Mouse (Mus musculus) cerebellum, postnatal 10 days (tissue): ENCODE measurements around the gene Msantd3.

Experiments
- DNase-seq, 2 experiments: peaks; one replicate each; pipeline ENCODE4 v3.0.0; 2021; ENCODE audit warnings: mixed read lengths in 2 of 2

Gene Msantd3

GRCm38 (mm10) chr4:48539841-48540575 is at the start of gene Msantd3:
TSS of gene Msantd3 (plus strand) at chr4:48539935.
- peak; percentile 78 to 81 for DNase-seq

- peak in 1 of 2 experiments; percentile 4 for DNase-seq
Observed at GRCm38 (mm10) chr4:48491290-48491743, 48.4 kb upstream of the Msantd3 start.

DNA sequence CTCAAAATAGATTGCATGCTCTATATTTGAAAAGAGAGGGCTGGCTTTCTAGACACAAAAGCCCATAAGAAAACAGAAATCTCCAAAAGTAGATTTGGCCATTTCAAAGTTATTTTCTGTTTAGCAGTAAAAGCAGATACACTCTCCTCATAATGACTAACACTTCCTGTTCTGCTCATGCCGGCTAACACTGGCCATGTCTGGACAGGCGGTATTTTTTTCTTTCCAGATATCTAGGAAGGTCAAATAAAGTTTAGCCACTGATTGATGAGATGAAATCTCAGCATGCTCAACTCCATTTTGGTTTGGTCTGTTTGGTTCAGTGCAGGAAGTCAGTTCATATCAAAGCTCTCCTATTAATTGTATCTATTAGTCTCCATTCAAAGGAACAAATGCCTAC is 47.2 kb upstream of the Msantd3 start:
- DNase-seq, result no peak

DNA sequence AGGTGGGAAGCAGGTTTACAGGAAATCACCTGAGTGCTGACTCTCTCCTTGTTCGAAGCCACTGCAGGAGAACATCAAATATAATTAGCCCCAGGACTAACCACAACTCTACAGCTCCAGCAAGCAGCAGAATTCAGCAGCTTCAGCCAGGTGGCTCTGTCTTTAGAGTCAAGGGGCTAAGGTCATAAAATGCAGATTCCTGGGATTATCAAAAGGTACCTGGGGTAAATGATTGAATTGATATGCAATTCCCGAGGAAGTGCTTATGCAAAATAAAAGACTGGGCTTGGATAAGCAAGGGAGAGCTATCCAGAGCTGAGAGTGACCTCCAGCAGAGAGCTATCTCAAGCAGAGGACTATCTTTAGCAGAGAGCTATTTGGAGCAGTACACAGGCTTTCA is 28.9 kb upstream of the Msantd3 start:
- no peak for DNase-seq

GRCm38 (mm10) chr4:48529559-48529958 is 10.2 kb upstream of the Msantd3 start:
- no peak for DNase-seq

- no peak for DNase-seq
Observed at GRCm38 (mm10) chr4:48531804-48532601, 7.7 kb upstream of the Msantd3 start.

DNA sequence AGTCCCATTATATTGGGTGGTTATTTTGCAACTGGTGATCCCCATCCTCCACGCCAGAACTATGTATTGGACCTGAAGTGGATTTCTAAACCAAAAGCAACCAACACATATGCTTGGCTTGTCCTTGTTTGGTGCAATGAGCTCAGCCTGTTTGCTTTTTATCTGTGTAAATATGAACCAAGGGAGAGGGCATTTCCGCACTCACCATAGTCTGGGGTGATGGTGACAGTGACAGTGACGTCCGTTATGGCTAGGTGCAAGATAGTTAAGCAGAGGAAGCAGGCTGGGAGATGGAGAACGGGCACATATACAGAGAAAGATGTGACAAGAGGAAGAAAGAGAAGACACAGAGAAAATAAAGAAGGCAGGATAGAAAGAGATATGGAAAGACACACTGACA is 3.5 kb upstream of the Msantd3 start:
- DNase-seq, result no peak

- no peak for DNase-seq
Observed at GRCm38 (mm10) chr4:48537024-48537423, 2.7 kb upstream of the Msantd3 start.

GRCm38 (mm10) chr4:48538581-48538980 is 1.2 kb upstream of the Msantd3 start:
- DNase-seq, result no peak

DNA sequence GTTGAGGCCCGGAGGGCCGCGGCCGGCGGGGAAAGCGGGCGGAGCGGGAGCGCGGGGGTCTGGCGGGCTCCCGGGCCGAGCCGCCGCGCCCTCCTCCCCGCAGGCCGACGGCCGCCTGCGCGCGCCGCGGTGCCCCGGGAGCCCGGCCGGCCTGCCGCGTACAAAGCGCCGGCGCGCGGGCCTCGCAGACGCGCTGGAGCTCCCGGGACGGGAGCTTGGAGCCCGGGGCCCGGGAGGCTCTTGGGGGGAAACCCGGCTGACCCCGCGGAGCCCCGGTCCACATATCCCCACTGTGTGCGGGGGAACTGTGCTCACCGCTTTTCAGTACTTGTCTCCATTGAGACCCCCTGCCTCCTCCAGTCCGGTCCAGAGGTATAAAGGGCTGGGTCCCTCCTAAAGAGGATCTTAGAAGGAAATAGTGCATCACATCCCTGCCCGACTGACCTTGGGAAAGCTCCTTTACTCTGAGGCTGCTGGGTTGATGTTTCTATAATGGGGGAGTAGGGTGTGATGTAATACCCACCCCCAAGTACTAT is 909 bp downstream of the Msantd3 start:
- DNase-seq, result peak; percentile 68 to 70

DNA sequence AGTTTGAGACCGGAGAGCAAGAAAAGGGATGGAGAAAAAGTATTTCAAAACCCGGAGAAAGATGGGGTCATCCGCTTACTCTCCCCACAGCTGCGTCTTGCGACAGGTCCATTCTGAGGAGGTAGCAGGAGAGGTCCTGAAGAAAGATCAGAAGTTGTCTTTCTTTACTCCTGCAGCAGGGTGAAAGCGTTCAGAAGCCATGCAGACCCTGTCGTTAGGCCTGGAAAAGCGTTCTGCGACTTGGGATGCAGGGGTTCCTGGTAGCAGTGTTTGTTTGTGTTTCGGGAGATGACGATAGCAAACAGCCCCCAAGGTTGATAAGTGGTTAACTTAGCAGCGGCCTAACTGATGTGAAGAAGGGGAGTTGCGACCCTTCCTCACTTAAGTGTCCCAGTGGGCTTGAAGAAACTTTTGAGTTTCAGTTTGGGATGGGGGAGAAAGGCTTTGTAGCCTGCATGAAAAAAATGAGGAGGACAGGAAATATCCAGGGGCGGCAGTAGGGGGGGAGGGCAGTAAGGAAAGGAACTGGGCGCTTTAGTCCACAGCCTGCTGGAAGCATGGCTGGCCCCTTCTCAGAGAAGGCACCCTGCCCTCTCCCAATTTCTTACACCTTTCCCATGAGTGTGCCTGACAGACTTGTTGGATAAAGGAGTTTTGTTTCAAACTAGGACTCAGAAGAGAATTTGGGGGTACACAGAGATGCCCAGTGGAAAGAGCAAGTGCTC is 2.0 kb downstream of the Msantd3 start:
- DNase-seq, result peak in 1 of 2 experiments; percentile 21

DNA sequence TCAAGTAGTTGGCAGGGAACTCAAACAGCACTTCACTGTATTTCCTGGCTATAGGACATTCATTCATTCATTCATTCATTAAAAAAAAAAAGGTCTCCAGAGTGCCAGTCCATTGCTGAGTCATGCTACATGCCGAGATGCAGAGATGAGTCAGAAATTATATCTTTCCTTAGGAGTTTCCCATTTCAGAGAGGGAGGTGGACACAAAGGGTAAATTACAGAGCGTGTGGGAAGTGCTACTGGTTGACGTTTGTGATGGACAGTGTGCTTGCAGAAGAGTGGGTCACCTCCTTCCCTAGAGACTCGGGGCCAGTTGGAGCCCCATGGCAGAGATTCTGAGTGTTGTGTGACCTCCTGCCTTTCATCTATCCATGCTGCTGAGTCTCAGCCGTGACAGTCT is 2.6 kb downstream of the Msantd3 start:
- DNase-seq, result peak in 1 of 2 experiments; percentile 19

DNA sequence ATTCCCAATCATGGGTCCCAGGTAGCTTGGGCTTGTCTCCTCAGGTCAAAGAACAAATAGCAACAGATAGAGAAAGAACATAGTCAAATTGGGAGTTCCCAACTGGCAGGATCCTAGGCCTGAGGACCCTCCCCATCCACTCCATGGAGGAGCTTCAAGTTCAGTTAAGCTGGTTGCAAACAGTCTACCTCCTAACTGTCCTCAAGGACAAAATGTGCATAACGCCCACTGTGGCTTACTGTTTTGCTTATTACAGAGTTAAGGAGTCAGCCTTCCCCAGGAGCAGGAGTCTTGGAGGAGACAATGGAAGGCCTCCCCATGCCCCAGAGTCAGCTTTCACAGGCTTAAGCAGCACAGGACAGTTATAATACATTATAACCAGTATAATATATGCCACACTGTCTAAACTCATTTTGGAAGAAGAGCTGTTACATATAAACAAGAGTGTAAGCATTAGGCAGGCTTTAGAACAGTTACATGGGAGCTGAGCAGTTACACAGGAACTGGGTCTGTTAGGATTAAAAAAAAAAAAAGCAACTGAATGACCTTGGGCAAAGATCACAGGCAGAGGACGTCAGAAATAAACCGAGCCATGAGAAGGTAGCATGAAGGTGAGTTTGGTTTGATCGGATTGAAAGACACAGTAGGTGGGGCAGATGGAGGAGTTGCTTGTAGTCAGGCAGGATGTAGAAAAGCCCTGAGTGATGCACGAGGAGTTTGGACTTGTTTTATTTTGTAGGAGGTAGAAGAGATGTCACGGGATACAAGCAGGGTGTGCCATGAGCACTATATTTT is 3.5 kb downstream of the Msantd3 start:
- DNase-seq, result no peak

DNA sequence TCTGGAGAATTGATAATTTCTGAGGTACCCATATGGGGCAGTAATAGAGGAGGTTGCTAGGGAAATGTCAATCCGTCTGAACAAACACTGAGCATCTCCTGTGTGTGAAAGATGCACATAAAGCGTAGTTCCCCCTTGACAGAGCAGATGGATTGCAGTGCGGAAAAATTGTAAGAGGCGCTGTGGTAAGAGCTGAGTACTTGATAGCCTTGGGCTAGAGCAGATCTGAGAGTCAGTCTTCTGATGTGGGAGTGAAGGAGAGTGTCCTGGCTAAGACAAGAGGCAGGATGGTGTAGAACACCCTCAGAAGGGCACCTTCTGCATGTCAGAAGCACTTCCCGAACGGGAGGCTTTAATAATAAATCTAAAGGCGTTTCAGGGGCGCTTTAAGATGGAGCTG is 4.4 kb downstream of the Msantd3 start:
- DNase-seq, result no peak

GRCm38 (mm10) chr4:48545966-48546365 is 6.2 kb downstream of the Msantd3 start:
- peak in 1 of 2 experiments; percentile 33 for DNase-seq

DNA sequence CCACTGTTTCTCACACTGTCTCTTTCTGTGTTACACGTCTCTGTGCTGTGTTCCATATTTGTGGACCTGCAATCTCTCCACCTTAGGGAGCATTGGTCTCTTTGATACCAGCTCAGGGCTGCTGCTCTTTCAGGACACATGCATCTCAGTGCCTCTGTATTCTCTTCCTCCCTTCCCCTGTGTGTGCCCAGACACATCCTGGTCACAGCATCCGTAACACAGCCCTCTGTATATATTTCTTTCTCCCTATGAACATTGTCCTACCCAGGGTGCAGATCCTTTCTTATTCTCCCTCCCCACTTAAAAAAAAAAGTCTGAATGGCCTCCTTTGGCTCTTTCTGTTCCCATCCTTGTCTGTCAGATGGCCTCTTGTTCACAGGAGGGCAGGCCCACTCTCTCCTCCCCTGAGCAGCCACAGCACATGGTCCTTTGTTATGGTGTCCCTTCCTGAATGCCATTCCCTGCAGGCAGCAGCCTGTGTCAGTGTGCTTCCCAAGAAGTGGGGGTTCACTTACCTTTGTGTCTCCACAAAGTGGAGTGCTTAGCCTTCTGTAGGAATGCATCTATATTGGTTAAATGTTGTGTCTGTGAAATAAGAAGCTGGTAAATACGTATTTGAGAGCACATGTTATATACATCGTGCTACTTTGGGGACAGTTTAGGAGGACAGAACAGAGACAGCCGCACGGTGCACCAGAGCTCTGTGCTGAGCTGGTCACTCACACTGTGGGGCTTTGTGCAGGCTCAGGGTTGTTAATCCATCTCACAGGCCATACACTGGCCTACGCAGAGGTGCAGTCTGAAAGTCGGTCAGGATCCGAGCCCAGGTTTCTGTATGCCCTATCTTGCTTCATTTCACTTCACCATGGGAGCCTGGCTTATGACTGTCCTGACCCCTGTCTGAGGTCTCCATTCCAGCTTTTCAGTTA is 7.1 kb downstream of the Msantd3 start:
- peak in 1 of 2 experiments; percentile 37 for DNase-seq

GRCm38 (mm10) chr4:48548393-48549045 is 8.8 kb downstream of the Msantd3 start:
- peak; percentile 88 to 90 for DNase-seq

- no peak for DNase-seq
Observed at GRCm38 (mm10) chr4:48549661-48550060, 9.9 kb downstream of the Msantd3 start.

DNA sequence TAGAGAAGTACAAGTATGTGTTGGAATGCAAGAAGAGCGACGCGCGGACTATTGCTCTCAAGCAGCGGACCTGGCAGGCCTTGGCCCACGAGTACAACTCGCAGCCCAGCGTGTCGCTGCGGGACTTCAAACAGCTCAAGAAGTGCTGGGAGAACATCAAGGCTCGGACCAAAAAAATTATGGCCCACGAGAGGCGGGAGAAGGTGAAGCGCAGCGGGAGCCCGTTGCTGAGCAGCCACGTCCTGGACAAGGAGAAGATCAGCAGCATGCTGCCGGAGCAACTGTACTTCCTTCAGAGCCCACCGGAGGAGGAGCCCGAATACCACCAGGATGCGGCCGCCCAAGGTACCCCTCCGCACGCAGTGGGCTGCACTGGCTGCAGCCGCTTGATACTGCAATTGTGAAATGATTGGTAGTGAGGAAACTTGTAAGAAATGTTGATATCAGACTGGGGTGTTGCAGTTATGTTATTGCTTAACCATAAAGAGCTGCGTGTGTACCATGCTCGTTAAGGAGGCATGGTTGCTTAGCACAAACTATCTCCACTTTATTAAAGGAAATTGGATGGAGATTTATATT is 12.8 kb downstream of the Msantd3 start:
- DNase-seq, result no peak

GRCm38 (mm10) chr4:48554132-48554531 is 14.4 kb downstream of the Msantd3 start:
- DNase-seq, result no peak
